Mouse (Mus musculus): ENCODE data around the gene Fam240b.
"Not testable (repeated sequence)": the region's sequence is repeated elsewhere in the genome, so short reads cannot be mapped to it uniquely, and the experiment has no call there.

The Fam240b gene

GRCm38 (mm10) chr13:64497692-64498091 is at the start of gene Fam240b:
Gene Fam240b, minus strand, starts transcription at chr13:64497792.
- no peak for DNase-seq

DNA sequence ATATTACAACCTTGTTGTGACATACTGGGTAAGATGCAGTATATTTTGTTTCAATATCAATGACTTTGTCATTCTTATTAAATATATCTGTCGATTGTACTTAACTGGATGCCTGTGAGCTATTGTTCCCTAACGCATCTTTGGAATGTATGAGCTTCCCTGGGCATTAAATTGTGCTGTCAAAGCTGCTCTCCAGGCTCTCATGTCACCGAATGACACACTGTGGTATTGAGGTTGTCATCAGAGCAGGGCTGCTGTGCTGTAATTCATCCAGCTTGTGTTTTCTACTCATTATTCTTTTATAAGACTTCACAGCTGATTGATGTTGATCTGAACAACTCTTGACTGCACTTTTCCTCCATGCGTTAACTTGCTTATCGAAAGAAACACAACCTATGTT is 32.5 kb upstream of the Fam240b start:
- no peak for DNase-seq

GRCm38 (mm10) chr13:64526515-64527285 is 29.1 kb upstream of the Fam240b start:
- DNase-seq: no peak

DNA sequence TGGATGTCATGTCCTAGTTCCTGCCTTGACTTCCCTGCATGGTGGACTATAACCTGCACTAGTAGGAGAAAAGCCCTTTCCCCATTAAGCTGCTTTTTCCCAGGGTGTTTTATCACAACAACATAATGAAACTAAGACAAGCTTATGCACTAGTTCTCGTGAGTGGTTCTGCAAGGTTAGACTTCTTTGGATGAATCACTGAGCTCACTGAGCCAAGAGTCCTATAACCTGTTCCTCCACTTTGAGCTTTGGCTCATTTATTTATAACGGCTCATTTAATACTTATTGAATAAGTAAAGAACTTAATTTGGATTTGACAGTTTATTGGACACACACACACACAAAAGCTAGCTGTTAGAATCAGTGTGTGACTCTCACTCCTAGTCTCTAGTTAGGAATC is 16.7 kb upstream of the Fam240b start:
- no peak for DNase-seq

DNA sequence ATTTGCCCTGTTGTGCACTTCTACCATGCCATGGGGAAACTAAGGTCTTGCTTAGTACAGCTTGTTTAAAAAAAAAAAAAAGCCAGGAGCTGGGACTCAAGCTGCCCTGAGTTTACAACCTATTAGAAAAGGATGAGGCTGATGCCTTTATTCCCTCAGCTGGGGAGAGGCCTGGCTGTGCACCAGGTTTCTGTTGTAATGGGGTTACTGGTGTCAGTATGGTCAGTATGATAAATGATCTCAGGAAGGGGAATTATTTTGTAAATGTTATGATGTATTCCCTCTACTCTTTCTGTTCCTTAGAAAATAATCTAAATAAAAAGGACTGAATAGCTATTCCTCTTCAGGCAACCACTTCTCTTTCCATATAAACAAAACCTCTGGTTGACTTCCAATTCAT is 14.0 kb upstream of the Fam240b start:
- no peak for DNase-seq

GRCm38 (mm10) chr13:64507361-64507760 is 9.8 kb upstream of the Fam240b start:
- no peak for DNase-seq

- DNase-seq: no peak
Observed at GRCm38 (mm10) chr13:64502833-64503232, 5.2 kb upstream of the Fam240b start.

DNA sequence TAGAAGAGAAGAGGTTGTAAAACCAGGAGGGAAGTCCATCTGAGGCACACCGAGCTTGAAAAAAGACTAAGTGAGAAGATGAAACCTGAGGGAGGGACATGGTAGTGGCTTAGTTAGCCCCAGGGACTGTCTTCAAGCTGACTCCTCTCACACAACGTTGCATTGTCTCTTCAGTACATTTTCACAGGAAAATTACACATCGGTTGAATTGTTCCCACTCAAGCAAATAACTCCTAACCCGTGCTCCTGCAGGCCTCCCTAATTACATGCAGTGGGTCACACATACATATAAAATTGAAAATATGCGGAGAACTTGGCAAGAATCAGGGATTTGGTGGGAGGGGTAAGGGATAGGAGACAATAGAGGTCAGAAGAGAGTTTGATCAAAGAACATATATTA is 4.0 kb downstream of the Fam240b start:
- DNase-seq: no peak

- DNase-seq: no peak
Observed at GRCm38 (mm10) chr13:64489886-64490285, 7.7 kb downstream of the Fam240b start.

GRCm38 (mm10) chr13:64479960-64480359 is 17.6 kb downstream of the Fam240b start:
- no peak for DNase-seq

DNA sequence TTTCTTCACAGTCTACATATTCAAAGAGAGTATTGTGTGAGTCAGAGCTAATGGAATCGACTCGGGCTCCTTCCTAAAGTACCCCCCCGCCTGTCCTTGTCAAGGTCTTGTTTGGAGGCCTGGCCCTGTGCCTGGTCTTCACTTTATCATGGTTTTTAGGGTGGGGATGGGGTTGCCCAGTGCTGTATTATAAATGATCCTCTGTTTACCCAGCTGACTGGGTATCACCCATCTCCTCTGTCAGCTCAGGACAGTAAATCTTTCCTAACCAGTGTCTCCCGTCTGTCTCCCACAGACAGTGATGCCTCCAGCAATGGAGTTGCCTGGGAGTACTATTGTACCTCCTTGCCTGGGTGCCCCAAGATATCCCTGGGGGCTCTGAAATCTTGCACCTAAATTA is 19.6 kb downstream of the Fam240b start:
- no peak for DNase-seq

DNA sequence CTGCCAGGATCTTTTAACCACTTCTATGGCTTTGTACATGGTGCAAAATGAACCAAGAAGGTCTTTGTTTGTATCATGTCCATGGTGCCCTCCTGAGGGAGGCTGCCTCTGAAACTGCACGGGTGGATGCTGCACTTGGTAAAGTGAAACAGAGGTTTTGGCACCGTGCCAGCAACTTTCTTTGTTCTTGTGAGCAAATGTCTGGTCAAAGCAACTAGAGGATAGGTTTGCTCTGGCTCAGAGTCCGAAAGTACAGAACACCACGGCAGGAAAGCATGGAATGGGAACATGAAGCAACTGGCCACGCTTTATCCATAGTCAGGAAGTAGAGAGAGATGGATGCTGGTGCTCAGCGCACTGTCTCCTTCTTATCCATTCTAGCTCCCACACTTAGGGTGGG is 29.7 kb downstream of the Fam240b start:
- DNase-seq: peak; percentile 11

DNA sequence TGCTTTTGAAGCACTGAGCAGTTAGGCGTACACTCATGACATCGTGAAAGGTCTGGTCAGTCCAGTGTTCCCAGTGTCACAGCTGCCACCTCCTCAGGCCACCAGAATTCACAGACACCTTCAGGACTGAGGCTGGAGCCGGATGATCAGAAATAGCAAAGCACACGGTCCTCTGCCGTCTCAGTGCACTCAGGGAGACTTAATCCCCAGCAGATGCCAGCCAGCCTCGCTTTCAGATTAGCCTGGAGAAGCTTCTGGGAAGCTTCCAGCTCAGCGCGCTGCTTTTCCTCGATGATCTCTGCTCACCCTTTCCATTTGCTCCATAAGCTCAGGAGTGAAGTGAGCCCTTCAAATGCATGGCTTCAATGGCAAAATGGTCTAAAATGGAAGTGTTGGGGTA is 32.4 kb downstream of the Fam240b start:
- DNase-seq: no peak

DNA sequence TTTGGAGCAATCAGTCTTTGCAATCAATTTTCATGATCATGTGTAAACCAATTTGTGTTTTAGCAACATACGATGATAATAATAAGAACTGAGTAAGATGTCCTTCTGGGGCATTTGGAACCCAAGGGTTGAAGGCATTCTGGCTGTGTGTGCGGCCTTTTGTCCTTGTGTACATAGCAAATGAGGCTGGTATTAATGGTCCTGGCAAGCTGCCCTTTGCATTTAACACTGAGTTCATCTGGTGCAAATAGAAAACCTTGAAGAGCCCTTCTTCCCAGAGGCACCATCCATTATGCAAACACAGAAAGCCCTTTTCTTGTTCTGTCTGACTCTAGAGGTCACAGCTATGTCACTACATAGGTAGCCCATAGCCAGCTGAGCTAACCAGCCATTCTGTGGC is 35.0 kb downstream of the Fam240b start:
- DNase-seq: no peak

DNA sequence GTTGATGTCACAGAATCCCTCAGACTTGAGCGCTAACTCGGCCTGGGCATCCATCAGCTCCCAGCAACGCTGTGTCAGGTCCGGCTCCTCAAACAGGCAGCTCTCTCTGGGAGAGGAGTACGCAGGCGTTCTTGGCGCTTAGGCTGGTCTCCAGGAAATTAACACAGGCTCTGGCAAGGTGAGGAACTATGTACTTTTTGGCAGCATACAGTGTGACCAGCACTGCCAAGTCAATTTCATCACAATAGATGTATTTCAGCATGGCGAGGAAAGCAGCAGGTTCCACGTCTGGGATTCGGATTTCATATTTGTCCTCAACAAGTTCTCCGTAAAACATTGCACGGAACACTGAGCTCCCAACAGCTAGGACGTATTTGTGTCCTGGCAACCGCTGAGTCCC is 39.4 kb downstream of the Fam240b start:
- DNase-seq: no peak

DNA sequence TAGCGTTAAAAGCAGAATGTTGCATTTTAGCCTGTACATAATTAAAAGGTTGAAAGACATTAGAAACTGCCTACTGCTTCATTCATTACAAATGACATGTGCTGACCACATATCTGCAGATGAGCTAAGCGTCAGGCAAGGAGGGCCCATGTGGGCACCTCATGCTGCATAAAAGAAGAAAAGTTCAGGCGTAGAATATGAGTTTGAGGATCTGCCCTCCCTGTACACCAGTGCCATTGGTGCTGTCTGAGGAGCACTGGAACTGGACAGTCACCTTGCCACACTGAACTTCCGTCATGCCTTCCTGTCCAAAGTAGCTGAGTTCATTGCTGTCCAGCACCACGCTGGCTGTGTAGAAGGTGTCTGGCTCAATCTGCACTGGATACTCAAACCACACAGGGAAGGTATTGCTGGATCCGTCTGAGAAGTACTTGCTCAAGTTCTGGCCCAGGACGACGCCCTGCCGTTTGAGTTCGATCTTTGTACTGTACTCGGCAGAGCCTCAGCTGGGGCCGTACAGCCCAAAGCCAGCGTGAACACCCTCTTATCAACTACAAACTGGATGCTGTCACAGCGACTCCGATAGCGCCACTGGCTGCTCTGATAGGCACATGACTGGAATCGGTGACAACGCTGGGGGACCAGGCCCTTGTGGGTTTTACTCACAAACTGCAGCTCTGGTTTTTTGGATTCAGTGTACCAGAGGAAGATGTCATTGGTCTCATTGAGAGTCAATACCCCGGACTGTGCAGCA is 40.2 kb downstream of the Fam240b start:
- DNase-seq: not testable (repeated sequence)

DNA sequence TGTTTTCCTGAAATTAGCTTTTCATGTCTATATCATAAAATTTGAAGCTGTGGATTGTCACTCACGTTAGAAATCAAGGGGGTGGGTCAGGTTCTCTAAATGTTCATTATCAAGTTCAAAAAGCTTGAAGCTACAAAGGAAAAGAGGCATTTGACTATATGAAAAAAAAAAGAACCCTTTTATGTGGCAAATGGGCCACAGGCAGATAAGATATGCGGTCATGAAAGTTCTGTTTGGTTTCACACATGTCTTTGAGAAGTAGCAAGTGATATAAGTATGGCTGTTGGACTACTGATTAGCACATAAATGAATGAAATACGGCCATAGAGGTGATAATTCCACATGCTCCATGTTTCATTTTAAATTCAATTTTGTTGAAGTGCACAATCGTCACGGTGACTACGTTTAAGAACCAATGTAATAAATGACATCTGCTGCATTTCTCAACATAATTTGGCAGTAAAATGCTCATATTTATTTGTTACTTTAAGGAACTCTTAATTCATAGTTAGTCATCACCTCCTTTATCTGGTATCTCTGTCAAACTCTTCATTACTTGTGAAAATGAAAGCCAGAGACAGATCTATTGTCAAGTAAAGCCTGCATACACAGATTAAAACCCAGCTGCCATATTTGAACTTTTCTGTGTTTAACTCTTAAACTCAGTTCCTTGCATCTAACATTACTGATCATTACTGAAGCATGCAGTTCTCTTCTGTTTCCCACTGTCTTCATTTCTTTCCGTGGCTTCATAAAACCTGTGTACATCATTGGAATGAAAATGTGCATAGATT is 47.4 kb downstream of the Fam240b start:
- no peak for DNase-seq

GRCm38 (mm10) chr13:64448729-64449128 is 48.9 kb downstream of the Fam240b start:
- no peak for DNase-seq

- DNase-seq: peak; percentile 15
Observed at GRCm38 (mm10) chr13:64447947-64448346, 49.6 kb downstream of the Fam240b start.

GRCm38 (mm10) chr13:64445254-64445920 is 52.2 kb downstream of the Fam240b start:
- DNase-seq: no peak

- peak; percentile 72 for DNase-seq
Observed at GRCm38 (mm10) chr13:64443263-64443894, 54.2 kb downstream of the Fam240b start.

DNA sequence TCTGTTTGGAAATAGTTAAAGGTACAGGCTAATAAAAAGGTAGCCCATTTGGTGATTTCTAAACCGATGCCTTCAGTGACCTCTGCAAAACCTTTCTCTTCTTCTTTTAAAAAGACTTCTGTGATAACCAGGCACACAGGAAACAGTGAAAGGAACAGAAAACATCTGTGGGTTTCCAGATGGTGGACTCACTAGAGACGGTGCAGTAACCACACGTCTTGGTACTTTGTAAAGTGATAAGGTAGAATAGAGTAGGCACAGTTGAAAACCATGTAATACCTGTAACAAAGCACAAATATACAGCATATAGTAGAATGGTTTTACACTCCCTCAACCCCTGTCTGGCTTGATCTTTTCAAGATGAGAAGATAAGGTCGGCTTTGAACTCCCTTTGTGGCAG is 57.0 kb downstream of the Fam240b start:
- DNase-seq: no peak

DNA sequence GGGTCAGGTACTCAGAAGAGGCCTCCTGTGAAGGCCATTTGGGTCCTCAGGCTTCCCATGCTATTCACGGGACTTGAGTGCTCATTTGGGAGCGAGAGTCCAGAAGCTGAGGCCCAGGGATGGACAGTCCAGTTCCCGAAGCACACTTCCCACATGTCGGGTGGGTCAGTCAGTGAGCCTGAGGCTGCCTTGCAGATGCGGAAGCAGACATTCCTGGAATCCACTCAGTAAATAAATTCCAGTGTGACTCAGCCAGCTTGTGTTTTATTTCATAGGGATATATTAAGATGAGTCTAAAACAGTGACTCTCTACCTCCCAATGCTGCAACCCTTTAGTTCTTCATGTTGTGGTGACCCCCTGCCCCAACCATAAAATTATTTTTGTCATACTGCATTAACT is 58.1 kb downstream of the Fam240b start:
- no peak for DNase-seq
